Mouse (Mus musculus) urinary bladder, postnatal 36 days (tissue): ENCODE measurements around the gene Mrtfa.

Experiments used
- DNase-seq, 2 experiments: peaks; one replicate each; pipeline ENCODE4 v3.0.0; 2022; ENCODE audit warnings: low spot score in 2 of 2, mixed read lengths in 1 of 2

Gene Mrtfa

DNA sequence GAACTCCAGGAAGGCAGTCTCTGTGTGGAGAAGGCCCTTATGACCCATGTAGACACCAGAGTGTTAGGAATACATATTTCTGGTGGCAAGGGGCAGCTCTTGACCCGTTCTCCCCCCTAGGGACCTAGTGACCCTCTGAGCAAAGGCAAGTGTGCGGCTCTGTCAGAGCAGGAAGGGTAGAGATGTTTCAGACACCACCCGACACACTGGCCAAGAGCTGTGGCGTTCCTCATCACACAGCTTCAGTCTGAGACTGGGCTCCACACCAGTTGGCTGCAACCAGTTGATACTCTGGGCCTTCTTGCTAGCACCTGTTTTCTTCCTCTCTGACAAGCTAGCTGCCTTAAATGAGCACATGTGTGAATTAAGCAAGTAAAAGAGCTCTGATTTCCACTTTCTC is 158.9 kb downstream of the Mrtfa start:
- DNase-seq, result no peak

DNA sequence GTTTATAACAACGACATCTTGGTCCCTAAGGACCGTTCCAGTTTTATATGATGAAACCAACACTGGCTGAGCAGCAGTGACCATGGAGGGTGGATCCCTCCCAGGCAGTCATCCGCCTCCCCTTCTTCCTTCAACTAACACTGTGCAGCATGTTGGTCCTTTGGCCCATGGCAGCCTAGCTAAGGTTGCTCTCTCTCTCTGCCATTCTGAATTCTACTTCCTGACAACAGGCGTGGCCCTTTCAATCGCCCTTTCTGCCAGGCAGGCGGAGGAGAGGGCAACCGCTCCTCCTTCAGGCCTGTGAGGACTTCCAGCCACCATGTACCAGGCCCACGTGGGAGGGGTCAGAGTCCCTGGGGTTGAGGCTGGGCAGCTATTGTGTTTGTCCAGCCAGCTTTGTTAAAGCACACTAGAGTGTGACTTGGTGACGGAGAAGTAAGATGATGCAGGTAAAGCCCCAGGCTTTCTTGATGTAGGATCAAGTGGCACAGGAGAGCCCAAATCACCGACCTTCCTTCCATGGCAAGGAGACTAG is 159.6 kb downstream of the Mrtfa start:
- no peak for DNase-seq

DNA sequence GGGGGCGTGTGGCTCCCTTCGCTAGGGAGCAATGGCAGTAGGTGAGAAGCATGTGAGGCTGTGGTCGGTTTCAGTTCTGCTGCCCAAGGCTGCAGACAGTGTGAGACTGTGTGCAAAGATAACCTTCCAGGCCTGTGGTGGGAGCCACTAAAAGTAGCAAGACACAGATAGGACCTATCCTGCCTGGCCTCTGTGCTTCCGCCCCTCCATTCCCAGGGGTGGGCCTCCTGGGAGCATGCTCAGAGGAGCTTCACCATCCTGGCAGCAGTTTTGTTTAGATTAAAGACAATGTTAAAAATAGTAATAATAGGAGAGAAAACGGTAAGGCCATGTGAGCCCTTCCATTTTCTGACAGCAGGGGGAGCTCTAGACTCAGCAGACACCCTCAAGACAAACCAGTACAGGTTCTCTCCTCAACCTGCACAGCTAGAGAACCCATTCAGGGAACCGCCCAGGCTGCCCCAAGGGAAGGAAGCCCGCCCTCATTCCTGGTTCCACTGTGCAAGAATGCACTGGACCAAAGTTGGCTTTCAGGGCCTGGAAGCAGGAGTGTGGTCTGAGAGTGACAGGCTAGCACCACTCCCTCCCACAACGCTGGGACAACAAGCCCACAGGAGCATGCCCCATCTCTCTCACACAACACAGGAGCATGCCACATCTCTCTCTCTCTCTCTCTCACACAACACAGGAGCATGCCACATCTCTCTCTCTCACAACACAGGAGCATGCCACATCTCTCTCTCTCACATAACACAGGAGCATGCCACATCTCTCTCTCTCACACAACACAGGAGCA is 163.0 kb downstream of the Mrtfa start:
- peak; percentile 76 to 80 for DNase-seq

DNA sequence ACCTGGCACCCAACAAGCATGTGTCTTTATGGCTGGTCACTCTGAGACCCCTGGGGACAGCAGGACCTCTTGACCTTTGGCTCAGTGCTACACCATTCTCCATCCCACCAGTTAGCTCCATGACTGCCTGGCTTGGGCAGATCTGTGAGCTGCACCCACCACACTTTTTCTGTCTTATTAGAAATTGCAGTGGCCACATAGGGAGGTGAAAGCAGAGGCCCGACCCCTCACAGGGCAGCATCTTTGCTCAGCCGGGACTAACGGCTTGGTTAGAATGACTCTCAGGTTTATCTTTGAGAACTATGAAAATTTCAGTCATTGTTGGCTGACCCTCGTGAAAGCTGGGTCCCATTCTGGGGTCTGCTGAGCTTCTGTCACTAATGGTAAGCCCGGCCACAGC is 163.7 kb downstream of the Mrtfa start:
- DNase-seq, result no peak

DNA sequence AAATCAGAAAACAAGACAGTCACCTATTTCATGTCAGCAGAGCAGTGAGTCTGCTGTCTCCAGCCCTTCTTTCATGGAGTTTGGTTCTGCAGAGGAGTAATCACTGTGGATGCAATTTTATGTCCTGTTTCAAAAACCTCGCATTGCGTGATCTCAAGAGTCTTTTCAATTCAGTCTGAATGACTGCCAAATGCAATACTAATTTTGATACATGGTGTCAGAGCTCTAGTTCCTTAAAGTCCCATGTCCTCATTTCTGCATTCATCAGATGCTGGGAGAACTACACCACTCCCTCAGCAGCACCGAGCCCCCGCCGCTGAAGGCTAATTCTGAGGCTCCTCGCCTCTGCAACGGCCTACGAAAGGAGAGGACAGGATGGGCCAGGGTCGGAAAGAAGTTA is 166.7 kb downstream of the Mrtfa start:
- no peak for DNase-seq

DNA sequence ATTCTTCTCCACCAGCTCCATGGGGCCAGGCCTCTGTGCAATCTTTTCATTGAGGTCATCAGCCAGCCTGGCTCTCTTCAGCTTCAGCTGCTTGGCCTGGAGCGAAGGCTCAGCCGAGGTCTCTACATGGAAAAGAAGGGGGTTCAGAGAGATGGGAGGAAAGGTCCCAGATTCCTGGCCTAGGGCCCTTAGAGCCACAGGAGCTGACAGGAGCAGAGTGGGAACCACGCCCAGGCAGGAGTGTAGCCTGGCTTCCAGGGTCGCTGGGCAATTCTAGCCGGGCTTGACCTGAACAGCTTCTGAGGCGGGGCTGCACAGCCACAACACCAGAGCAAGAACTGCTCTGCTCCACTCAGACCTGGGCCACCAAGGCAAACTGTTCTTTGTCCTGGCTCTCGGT is 168.1 kb downstream of the Mrtfa start:
- no peak for DNase-seq

DNA sequence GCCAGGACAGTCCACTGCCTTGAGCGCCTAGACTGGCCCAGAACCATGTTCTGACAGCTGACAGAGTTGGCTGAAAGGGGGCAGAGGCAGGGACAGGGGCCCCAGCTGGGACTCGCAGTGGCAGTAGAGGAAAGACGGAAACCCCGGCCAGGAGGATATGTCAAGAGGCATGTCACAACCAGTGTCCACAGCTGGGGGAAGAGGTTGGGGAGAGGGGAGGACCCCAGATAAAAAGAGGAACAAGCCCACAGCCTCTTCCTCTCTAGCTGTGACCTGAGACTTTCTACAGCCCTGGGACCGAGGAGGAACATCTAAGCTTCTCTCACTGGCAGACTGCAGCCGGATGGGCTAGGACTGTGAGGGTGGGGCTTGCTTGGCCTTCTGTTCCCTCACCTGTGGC is 169.2 kb downstream of the Mrtfa start:
- no peak for DNase-seq

DNA sequence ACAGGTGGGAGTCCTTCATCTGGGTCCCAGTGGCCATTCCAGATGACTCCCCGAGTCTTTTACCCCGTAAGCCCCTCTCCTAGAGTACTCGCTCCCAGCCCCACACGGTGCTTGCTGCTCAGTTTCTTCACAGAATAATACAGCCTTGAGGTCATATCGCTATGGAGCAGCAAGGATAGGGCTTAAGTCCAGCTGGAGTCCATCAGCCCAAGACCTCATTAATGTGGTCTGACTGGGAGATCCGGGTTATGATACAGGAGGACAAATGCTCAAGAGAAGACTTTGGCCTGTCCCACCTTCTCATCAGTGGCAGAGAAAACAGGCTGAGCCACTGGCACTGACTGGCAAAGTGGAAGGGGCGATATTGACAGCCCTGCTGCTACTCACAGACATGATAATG is 173.2 kb downstream of the Mrtfa start:
- DNase-seq, result no peak

DNA sequence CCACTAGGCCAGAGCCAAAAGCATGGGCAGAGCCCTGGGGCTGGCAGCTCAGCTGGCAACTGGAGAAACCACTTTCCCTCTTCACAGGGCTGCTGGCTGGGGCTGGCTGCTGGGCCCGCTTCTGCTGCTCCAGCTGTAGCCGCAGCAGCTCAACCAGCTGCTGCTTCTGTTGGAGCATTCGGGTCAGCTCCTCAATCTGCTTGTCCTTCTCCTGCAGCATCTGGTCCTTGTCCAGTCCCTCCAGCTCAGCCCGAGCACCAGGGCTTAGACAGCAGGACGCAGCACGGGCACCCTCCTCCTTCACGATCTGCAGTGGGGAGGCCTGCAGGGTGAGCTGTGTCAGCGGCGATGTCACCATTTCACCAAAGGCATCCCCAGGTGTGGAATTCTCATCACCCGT is 174.1 kb downstream of the Mrtfa start:
- DNase-seq, result no peak

DNA sequence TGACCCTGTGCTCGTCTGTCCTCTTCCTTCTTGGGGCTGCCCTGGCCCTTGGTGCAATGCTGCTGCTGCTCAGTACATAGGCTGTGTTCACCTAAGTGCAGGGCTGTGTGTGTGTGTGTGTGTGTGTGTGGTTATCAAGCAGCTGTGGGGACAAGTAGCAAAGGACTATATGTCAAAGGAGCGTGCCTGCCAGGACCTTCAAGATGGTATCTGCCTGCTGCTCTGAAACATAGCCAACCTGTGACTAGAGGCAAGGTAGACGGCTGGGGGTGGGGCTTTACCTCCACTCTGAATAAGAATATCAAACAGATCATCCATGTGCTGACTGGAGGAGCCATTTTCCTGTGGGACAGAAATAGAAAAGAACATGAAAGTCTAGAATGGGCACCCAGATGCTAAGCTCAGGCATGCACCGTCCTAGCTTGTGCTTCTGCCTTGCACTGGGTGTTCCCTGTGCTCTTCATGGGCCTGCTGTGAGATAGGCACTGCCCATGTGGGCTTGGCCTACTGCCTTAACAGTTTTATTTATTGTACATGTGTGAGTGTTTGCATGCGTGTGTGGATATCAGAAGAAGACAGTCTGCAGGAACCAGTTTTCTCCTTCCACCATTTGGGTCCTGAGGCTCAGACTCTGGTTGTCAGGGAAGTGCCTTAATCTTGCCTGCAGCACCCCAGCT is 175.4 kb downstream of the Mrtfa start:
- peak; percentile 35 to 53 for DNase-seq

DNA sequence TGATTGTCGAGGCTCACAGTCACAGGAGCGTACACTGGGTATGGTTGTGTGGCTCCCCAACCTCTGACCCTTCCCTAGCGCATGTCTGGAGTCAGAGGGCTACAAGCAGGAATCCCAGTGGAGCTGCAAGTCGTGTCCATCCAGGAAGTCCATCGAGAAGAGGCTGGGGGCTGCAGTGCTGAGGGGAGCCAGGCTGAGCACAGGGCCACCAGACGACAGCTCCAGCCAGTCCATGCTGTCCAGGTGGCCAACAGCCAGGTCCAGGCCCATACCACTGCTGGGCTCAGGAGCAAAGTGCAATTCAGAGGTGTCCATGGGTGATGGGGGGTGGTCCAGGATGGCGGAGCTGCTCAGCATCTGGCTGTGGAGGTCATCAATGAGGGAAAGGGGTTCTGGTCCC is 177.4 kb downstream of the Mrtfa start:
- DNase-seq, result no peak

DNA sequence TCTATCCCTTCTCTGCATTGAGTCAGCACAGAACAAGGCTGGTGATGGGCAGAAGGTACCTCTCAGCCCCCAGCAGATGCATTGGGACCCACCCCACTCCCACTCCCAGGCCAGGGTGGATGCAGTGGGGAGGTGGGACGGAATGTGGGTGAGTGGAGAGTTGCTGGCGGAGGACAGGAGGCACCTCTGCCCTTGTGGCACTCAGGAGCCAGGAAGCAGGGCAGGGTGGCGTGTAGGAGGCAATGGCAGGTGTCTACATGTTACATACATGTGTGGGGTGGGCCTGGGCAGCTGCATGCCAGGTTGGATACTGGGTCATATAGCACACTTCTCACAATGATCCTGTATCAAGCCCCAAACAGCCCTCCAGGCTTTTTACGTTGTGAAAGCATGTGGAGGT is 178.2 kb downstream of the Mrtfa start:
- no peak for DNase-seq

DNA sequence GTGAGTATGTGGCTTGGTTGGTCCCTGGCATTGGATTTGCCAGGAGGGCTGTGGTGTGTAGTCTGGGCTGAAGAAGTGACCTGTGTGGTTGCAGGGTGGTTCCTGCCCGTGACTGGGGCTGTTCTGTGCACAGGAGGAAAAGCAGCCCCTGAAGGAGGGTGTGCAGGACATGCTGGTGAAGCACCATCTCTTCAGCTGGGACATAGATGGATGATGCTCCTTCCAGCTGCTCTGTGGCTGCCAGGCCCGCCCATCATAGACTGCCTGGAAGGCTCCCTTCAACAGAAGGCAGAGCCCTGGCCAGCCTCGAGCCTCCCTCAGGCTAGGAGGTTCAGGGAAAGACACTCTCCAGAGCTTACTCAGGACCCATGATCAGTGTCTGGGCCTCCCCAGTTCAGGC is 179.0 kb downstream of the Mrtfa start:
- no peak for DNase-seq

DNA sequence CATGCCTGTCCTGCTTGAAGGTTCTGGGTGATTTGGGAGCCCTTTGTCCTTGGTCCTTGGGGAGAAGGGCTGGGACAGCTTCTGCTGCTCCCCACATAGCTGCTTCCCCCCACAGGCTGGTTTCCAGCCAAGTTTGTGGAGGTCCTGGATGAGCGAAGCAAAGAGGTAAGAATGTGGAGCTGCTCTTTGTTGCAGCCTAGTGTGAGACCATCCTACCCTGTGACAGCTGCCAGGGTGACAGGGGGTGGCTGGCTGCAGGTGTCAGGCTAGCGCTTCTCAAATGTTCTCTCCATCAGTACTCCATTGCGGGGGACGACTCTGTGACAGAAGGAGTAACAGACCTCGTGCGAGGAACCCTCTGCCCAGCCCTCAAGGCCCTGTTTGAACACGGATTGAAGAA is 180.4 kb downstream of the Mrtfa start:
- DNase-seq, result no peak

DNA sequence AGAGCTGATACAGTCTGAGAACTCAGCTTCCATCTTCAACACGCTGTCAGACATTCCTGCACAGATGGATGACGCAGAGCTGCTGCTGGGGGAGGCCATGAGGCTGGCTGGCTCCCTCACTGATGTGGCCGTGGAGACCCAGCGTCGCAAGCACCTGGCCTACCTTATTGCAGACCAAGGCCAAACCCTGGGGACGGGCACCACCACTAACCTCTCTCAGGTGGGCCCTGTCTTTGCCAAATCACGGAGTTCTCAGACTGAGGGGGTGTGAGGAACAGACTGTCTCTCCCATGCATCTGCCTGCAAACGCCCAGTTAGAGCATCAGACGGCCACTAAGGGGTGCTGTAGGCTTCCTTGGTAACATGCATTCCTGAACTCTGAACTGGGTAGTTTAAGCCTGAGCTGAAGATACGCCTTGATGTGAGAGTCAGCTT is 181.9 kb downstream of the Mrtfa start:
- no peak for DNase-seq

DNA sequence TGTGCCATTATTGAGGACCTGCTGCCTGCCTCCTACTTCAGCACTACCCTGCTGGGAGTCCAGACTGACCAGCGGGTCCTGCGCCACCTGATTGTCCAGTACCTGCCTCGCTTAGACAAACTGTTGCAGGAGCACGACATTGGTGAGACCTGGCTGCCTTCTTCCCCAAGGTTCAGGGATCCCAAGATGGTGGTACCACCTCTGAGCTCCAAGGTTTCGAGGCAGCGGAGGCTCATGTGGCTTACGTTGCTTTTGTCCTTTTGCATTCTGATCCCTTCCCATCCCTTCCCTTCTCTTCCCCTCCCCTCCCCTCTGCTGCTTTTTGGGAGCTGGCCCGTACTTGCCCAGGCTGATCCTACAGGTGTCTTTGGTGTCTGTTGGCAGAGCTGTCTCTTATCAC is 182.7 kb downstream of the Mrtfa start:
- DNase-seq, result no peak

DNA sequence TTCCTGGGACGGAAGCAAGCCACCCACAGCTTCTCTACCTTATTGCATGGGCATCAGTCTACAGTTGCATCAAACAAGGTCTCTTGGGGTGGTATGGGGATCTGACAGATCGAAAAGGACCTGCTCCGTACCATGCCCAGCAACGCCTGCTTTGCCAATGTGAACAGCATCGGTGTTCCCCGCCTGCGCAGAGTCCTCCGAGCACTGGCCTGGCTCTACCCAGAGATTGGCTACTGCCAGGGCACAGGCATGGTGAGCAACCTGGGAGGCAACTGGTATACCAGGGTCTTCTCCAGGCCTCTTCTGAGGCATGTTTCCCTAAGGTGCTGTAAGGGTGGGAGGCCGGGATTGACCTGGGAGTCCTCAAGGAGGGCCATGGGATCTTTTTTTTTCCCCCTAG is 183.2 kb downstream of the Mrtfa start:
- no peak for DNase-seq

DNA sequence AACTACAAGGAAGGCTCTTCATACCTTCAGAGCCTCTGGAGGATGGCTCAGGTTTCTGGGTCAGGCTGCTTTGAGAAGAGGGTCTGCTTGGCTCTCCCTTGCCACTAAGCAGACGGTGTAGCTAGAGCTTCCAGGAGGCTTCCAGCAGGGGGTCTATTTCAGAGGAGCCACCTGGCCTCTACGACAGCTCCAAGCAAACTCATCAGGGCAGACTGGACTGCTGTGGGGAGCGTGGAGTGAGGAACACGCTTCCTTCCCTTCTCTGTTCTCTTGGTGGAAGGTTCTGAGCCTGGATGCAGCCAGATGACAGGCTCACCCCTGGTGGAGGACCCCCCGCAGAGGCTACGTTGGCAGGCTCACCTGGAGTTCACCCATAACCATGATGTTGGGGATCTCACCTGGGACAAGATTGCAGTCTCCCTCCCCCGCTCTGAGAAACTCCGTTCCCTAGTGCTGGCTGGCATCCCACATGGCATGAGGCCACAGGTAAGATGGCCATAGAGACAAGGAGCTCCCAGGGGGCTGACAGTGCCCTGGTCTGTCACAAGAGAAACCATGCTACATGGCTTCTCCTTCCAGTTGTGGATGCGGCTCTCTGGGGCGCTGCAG is 184.3 kb downstream of the Mrtfa start:
- no peak for DNase-seq

DNA sequence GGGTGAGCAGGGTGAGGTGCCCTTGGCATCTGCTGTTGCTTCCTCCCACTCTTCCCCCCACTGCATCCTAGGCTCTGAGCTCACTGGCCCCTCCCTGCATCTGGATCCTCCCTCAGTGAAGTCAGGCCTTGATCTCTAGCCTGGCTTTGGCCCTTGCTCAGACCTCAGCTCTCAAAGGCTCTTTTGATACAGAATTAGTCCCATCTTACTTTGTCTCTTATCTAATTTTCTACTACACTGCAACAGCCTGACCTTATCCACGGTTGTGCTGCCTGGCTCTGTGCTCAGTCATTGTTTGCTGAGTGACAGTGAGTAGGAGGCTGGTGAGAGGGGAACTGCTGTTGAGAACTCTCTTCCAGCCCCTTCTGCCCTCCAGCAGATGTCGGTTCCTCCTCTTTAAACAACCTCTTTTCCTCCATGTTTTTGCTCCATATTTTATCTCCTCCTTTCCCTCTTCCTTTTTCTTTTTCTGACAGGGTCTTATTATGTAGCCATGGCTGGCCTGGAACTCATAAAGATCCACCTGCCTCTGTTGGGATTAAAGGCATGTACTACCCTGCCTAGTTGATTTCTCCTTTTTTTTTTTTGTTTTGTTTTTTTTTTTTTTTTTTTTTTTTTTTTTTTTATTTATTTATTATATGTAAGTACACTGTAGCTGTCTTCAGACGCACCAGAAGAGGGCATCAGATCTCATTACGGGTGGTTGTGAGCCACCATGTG is 190.0 kb downstream of the Mrtfa start:
- DNase-seq, result no peak

DNA sequence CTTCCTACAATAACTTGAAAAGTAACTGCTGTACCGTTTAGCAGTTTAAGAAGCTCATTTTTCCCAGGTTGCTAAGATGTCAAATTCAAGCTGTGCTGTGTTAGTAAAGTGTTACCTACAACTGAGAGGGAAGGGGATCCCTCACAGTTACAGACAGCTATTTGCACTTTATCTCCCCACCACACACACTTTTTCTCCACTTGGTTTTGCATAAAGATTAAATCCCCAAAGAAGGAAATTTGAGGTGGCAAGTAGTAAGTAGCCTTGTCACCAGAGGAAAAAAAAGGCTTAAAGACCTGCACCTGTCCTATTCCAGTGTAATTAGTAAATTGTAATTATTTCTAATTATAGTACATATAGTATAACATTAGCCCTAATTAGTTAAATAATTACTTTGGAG is 193.5 kb downstream of the Mrtfa start:
- DNase-seq, result no peak

DNA sequence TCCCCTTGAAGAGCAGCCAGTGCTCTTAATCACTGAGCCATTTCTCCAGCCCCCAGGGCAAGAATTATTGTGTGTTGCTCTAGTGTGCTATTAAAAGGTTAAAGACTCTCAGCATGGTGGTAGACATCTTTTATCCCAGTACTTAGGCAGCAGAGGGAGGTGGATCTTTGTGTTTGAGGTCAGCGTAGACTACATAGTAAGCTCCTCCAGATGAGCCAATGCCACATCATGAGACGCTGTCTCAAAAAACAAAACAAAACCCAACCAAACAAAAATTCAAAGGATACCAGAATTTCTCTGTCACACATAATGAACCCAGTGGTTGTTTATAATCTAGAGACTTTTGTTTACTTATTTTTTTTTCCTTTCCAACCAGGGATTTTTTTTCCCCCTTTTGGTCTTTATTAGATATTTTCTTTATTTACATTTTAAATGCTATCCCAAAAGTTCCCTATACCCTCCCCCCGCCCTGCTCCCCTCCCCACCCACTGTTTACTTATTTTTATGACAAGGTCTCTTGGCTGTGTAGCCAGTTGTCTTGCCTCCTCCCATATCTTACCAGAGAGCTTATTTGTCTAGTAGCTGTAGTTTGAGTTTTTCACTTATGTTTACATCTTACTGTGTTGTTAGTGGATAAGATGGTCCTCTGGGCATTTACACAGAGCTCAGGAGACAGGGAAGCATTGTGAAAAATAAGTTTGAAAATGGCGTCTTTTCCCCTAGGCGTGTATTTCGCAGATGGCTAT is 194.3 kb downstream of the Mrtfa start:
- no peak for DNase-seq
